Mouse (Mus musculus) megakaryocyte, embryonic 14.5 days (primary cell): ENCODE data around the gene Creb3l1.

ENCODE experiments used
- FLI1 ChIP-seq: IDR thresholded peaks from 2 replicates; pipeline ENCODE4 v1.6.1; 2012; ENCODE audit warnings: low read length, inconsistent platforms, mixed read lengths
- GATA1 ChIP-seq: IDR thresholded peaks from 3 replicates; pipeline ENCODE4 v1.6.1; 2012; ENCODE audit warnings: mixed read lengths, low read length, inconsistent platforms, borderline replicate concordance

DNA sequence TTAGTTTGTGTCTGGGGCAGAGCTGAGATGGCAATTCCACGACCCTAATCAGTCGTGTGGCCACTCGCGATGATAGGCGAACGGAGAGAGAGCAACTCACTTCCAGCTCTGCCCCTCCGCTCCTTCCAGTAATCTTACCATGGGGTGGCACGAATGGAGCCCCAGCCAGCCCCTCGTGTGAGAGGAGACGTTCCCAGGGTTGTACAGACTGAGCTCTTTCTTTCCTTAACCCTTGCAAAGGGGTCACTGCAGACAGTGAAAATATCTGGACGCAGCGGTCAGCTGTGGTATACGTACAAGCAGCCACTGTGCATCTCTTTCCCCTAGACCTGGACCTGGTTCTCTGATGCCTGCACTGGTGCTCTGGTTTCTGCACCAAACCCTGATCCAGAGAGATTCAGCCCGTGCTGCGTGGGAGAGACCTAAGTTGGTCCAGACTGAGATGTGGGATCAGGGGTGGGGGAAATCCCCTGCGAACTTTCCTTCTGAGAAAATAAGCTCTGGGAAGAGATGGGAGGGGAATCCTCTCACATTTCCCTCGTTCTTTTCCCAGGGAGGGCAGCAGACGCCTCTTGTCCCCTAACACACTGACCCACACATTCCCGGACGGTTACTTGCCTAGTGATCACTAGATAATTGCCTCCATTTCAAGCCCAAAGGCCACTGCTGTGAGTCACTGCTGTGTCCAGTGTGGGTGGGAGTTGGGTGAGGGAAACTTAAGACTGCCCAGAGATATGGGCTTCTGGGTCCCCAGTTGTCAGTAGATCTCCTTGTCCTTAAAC lies 15.5 kb downstream of the Creb3l1 start:
- TF ChIP-seq GATA1: no peak
- TF ChIP-seq FLI1: no peak
